Mouse (Mus musculus) mouse embryonic stem cell (cell line): ENCODE measurements around the gene Aph1a.

Experiments used
- in situ Hi-C, 2 experiments: fragments of 300-500 bp; cut with MboI; formaldehyde crosslinking; loops; 1 replicate in 1 of 2; 3 replicates in 1 of 2; pipeline ENCODE4 v1.14.3; 2019 to 2020; ENCODE audit warnings: low sequenced_read_pairs in 2 of 2, low pct_unique_long_range_greater_than_20kb in 1 of 2, mixed read lengths in 1 of 2; ENCODE audit not compliant: unreplicated experiment in 1 of 2

The Aph1a gene

GRCm38 (mm10) chr3:95934448-95934847 lies 40.7 kb downstream of the Aph1a start:
- in situ Hi-C loops: no loop called here

DNA sequence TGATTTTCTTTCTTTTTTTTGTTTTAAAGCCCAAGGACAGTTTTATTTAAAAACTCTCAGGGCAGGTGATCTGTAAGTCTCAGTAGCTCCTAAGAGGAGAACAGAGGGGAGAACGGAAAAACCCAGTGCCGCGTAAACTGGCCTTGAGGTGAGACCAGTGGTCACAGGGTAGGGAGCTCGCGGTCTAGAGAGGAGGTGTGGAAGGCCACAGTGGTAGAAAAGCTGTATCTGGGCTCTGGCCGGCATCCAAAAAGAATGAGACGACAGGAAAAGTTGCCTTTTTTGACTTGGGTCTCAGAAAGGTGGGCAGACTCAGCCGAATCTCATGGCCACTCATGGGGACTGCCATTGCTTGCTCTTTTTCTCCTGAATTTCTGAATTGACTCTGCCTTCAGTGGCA lies 44.4 kb downstream of the Aph1a start:
- in situ Hi-C loops: no loop called here

- in situ Hi-C loops: no loop called here
Measured at GRCm38 (mm10) chr3:95938835-95939234, 45.1 kb downstream of the Aph1a start.

DNA sequence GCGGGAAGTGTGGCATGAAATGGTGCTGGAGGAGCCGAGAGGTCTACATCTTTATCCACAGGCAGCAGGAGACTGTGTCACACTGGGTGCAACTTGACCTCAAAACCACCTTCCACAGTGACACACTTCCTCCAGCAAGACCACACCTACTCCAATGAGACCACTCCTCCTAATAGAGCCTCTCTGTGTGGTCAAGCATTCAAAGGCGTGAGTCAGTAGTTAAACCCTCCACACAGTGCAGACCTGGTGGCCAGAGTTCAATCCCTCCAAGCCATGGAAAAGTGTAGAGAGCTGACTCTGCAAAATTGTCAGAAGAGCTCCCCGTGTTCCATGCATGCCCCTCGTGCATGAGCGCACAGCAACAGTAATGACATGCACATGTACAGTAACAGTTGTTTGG lies 49.0 kb downstream of the Aph1a start:
- in situ Hi-C loops: no loop called here

DNA sequence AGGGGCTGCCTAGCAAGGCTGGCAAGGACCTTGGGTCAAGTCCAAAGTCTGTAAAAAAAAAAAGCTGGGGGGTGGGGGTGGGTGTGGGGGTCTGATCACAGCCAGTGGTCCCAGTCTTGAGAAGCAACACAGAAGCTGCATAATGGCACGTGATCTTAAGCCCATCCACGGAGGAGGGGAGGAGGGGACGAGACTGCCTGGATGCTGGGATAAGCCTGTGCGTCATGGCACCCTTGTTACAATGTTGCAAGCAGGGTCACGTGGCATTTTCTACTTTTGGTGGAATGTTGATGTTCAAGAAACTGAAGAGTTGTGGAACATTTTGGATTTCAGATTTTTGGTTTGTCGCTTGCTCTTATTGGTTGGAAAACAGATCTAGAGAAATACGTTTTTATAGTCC lies 49.5 kb downstream of the Aph1a start:
- in situ Hi-C loops: no loop called here

DNA sequence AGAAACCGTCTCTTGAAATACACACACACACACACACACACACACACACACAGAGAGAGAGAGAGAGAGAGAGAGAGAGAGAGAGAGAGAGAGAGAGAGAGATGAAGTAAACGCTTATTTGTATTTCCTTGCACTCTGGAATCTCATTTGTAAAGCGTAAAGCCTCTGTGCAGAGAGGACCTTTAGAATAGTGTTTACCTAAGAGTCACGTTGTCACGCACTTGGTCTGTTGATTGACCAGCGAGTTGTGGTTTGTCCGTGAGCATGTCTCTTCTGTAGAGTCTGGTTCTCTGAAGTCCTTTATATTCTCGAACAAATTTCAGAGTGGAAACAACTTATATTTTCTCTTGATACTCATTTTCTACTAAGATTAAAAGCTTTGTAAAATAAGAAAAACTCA lies 51.0 kb downstream of the Aph1a start:
- in situ Hi-C loops: no loop called here

DNA sequence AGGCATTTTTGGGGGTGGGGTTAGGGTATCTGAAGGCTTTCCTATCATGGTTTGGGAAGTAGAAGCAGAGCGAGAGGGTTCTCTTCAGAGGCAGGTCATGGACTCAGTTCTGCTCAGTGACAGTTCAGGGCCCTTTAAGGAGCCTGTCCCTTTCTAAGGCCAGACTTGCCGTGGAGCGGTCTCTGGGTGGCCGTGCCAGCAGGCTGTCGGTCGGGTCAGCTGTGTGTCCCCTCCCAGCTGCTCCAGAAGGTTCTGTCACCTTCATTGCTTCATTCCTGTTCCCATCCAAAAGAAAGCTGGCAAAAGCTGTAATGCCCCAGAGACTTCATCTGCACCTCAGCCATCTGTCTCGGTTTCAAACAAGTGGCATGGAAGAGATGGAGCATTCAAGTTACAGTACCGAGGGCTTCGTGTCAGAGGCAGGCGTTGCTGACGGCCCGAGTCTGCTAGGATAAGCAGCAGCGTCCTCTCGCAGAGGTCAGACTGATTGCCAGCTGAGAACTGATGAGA lies 52.0 kb downstream of the Aph1a start:
- in situ Hi-C loops: no loop called here
